Comparison of ENCODE assay signal across 7 mouse cellular contexts in the genomic region with DNA sequence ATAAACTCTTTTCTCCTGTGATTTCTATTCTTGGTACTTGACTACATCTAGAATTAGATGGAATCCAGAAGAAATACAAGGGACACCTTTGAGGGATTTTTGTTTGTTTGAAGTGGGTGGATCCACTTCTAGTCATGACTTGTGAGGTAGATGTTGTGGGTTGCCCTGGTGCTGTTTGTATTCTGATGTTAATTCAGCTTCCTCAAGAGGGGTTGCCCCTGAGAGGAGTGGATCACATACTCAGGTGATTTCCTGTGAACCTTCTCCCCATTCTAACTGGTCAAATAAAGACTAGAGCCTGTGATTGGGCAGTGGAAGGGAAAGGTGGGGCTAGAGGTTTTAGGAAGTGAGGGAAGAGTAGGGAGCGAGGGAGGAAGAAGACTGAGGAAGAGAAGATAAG. TPM values are rescaled to one million over a fixed set of nuclear protein-coding genes. Genes with fewer than 3 reads are reported as not detected.
DNase-seq lines count a peak whose midpoint lies in the region; ATAC-seq and TF ChIP-seq lines count a peak whose summit lies in the region.

No protein-coding gene starts in this region.

- peaks cover 35% of the 10 kb centered on the region for H3K36me3 ChIP-seq in megakaryocyte, embryonic 14.5 days (replicated peaks; ENCODE audit: low read length)
- peaks cover 17% of the 10 kb centered on the region for H3K36me3 ChIP-seq in embryonic facial prominence, embryonic 15.5 days
- H3K36me3 ChIP-seq in limb, embryonic 14.5 days (ENCODE audit: control insufficient read depth, insufficient read depth, low read length) = peaks cover 12% of the 10 kb centered on the region
- no peaks in the 10 kb centered on the region for H3K36me3 ChIP-seq in stomach, postnatal 0 days (ENCODE audit: control insufficient read depth, insufficient read depth, low read length)

- H3K9ac ChIP-seq in embryonic facial prominence, embryonic 15.5 days = no peak overlapping the region
- no peak overlapping the region for H3K9ac ChIP-seq in limb, embryonic 14.5 days (ENCODE audit: low read depth, low read length, severe bottlenecking)
- no peak overlapping the region for H3K9ac ChIP-seq in stomach, postnatal 0 days (ENCODE audit: low read length)

- peak overlapping the region; percentile 94 for H3K4me3 ChIP-seq in megakaryocyte, embryonic 14.5 days (replicated peaks)
- H3K4me3 ChIP-seq in embryonic facial prominence, embryonic 15.5 days (replicated peaks) = peak overlapping the region; percentile 58
- peak overlapping the region; percentile 62 for H3K4me3 ChIP-seq in limb, embryonic 14.5 days (replicated peaks; ENCODE audit: low read length)
- no peak overlapping the region for H3K4me3 ChIP-seq in stomach, postnatal 0 days (ENCODE audit: low read depth, low read length)

- peak overlapping the region; percentile 64 for H3K4me2 ChIP-seq in embryonic facial prominence, embryonic 15.5 days (replicated peaks)
- peak overlapping the region; percentile 62 for H3K4me2 ChIP-seq in limb, embryonic 14.5 days (replicated peaks; ENCODE audit: low read depth, low read length, severe bottlenecking)
- H3K4me2 ChIP-seq in stomach, postnatal 0 days (replicated peaks; ENCODE audit: low read depth) = peak overlapping the region; percentile 65

- no peak for TF ChIP-seq EP300 in stomach, postnatal 0 days (optimal IDR thresholded peaks at IDR 0.05)

- H3K9me3 ChIP-seq in megakaryocyte, embryonic 14.5 days = no peaks in the 10 kb centered on the region
- peaks cover 5% of the 10 kb centered on the region; the same call in 1 of the 2 replicates for H3K9me3 ChIP-seq in embryonic facial prominence, embryonic 15.5 days (replicated peaks)
- H3K9me3 ChIP-seq in limb, embryonic 14.5 days (ENCODE audit: control insufficient read depth, low read length) = peaks cover 5% of the 10 kb centered on the region
- no peaks in the 10 kb centered on the region for H3K9me3 ChIP-seq in stomach, postnatal 0 days (ENCODE audit: control insufficient read depth, low read length)

- no peaks in the 10 kb centered on the region for H3K27me3 ChIP-seq in megakaryocyte, embryonic 14.5 days (replicated peaks)
- H3K27me3 ChIP-seq in embryonic facial prominence, embryonic 15.5 days = no peaks in the 10 kb centered on the region
- no peaks in the 10 kb centered on the region for H3K27me3 ChIP-seq in limb, embryonic 14.5 days (ENCODE audit: control insufficient read depth, insufficient read depth, low read length)
- H3K27me3 ChIP-seq in stomach, postnatal 0 days (ENCODE audit: control insufficient read depth, insufficient read depth, low read length) = no peaks in the 10 kb centered on the region

- 94% methylated on average over 1 of the region's 1 CpGs for WGBS in embryonic facial prominence, embryonic 15.5 days
- 81% methylated on average over 1 of the region's 1 CpGs for WGBS in limb, embryonic 14.5 days
- 70% methylated on average over 1 of the region's 1 CpGs for WGBS in stomach, postnatal 0 days

- TF ChIP-seq POLR2A in limb, embryonic 14.5 days (IDR thresholded peaks at IDR 0.05; ENCODE audit: borderline replicate concordance, extremely low read depth, insufficient read depth, insufficient read length) = no peak

- H3K27ac ChIP-seq in embryonic facial prominence, embryonic 15.5 days (replicated peaks) = peak overlapping the region; percentile 93; the same call in 1 of the 2 replicates
- peak overlapping the region; percentile 88; the same call in 1 of the 2 replicates for H3K27ac ChIP-seq in limb, embryonic 14.5 days (replicated peaks; ENCODE audit: low read depth, low read length)
- peak overlapping the region; percentile 90 for H3K27ac ChIP-seq in stomach, postnatal 0 days (replicated peaks)

- no peak for TF ChIP-seq CTCF in stomach, postnatal 0 days (IDR thresholded peaks at IDR 0.05; ENCODE audit: low read depth)

- ATAC-seq in megakaryocyte, adult 5-6 weeks (ENCODE audit: poor library complexity, severe bottlenecking) = no peak
- ATAC-seq in embryonic facial prominence, embryonic 15.5 days (ENCODE audit: insufficient number of reproducible peaks, low FRiP score, low TSS enrichment, low read depth) = no peak
- ATAC-seq in limb, embryonic 14.5 days (ENCODE audit: low FRiP score, low read depth) = no peak
- no peak for ATAC-seq in stomach, postnatal 0 days (ENCODE audit: low FRiP score, low TSS enrichment)

- no peak for DNase-seq in limb, embryonic 14.5 days (ENCODE audit: low spot score)
- no peak for DNase-seq in stomach, postnatal 0 days (ENCODE audit: low spot score)
- DNase-seq in layer of hippocampus, postnatal 25 days (ENCODE audit: extremely low spot score in 1 of 2, low spot score in 1 of 2) = no peak
- DNase-seq in ovary, postnatal 36 days (ENCODE audit: low spot score) = no peak

- peaks cover 23% of the 10 kb centered on the region for H3K4me1 ChIP-seq in megakaryocyte, embryonic 14.5 days
- H3K4me1 ChIP-seq in embryonic facial prominence, embryonic 15.5 days = 0 out of 2 replicates have a peak, but pooled peaks cover 5% of the 10 kb centered on the region
- H3K4me1 ChIP-seq in limb, embryonic 14.5 days (ENCODE audit: control insufficient read depth, insufficient read depth, low read length) = peaks cover 4% of the 10 kb centered on the region; the same call in 1 of the 2 replicates
- no peaks in the 10 kb centered on the region for H3K4me1 ChIP-seq in stomach, postnatal 0 days (replicated peaks; ENCODE audit: control insufficient read depth, insufficient read depth)

RNA-seq across cellular contexts. Expression of gene Zfp708, which starts 15.8 kb away (rescaled TPM):
- polyA plus RNA-seq in megakaryocyte, embryonic 14.5 days (2012; ENCODE audit: insufficient read depth, low replicate concordance) = not detected in 2 replicates
- total RNA-seq in megakaryocyte, adult 5-6 weeks (2015) = 1.4 and 2.5 TPM in 2 replicates
- total RNA-seq in megakaryocyte, adult 5-6 weeks (2017) = 0.95 and 1.4 TPM in 2 replicates
- polyA plus RNA-seq in embryonic facial prominence, embryonic 15.5 days (2015; fragmentation: Nextera tagmentation; extraction: Ambion mirVana) = 4.9 and 6.0 TPM in 2 replicates
- 3.0 and 3.9 TPM in 2 replicates for polyA plus RNA-seq in limb, embryonic 14.5 days (2012; rRNA removed)
- 6.3 and 6.4 TPM in 2 replicates for polyA plus RNA-seq in limb, embryonic 14.5 days (2014; fragmentation: Nextera tagmentation; extraction: Ambion mirVana)
- polyA plus RNA-seq in stomach, postnatal 0 days (2015; fragmentation: Nextera tagmentation; extraction: Ambion mirVana) = 1.8 and 2.3 TPM in 2 replicates
- total RNA-seq in layer of hippocampus, postnatal 25 days (2021) = 1 to 10 TPM; 2.6 to 3.4 TPM

RNA-seq across cellular contexts. Expression of gene Zfp712, which starts 21.0 kb away (rescaled TPM):
- 0.11 TPM in 1 of 2 replicates, not detected in the other for polyA plus RNA-seq in megakaryocyte, embryonic 14.5 days (2012; ENCODE audit: insufficient read depth, low replicate concordance)
- total RNA-seq in megakaryocyte, adult 5-6 weeks (2015) = 4.2 and 6.2 TPM in 2 replicates
- 4.3 and 5.5 TPM in 2 replicates for total RNA-seq in megakaryocyte, adult 5-6 weeks (2017)
- 4.1 and 4.4 TPM in 2 replicates for polyA plus RNA-seq in embryonic facial prominence, embryonic 15.5 days (2015; fragmentation: Nextera tagmentation; extraction: Ambion mirVana)
- polyA plus RNA-seq in limb, embryonic 14.5 days (2012; rRNA removed) = 1.7 and 2.0 TPM in 2 replicates
- 4.9 and 5.2 TPM in 2 replicates for polyA plus RNA-seq in limb, embryonic 14.5 days (2014; fragmentation: Nextera tagmentation; extraction: Ambion mirVana)
- 1.1 and 1.2 TPM in 2 replicates for polyA plus RNA-seq in stomach, postnatal 0 days (2015; fragmentation: Nextera tagmentation; extraction: Ambion mirVana)
- 1 to 10 TPM; 4.4 to 4.7 TPM for total RNA-seq in layer of hippocampus, postnatal 25 days (2021)

RNA-seq across cellular contexts. Expression of gene Gm28557, which starts 26.5 kb away (rescaled TPM):
- polyA plus RNA-seq in megakaryocyte, embryonic 14.5 days (2012; ENCODE audit: insufficient read depth, low replicate concordance) = not detected in 2 replicates
- 0.62 and 2.7 TPM in 2 replicates for total RNA-seq in megakaryocyte, adult 5-6 weeks (2015)
- 3.4 and 4.3 TPM in 2 replicates for total RNA-seq in megakaryocyte, adult 5-6 weeks (2017)
- polyA plus RNA-seq in embryonic facial prominence, embryonic 15.5 days (2015; fragmentation: Nextera tagmentation; extraction: Ambion mirVana) = 3.6 and 3.7 TPM in 2 replicates
- polyA plus RNA-seq in limb, embryonic 14.5 days (2012; rRNA removed) = 4.5 and 5.5 TPM in 2 replicates
- 3.8 and 4.3 TPM in 2 replicates for polyA plus RNA-seq in limb, embryonic 14.5 days (2014; fragmentation: Nextera tagmentation; extraction: Ambion mirVana)
- 1.1 and 1.3 TPM in 2 replicates for polyA plus RNA-seq in stomach, postnatal 0 days (2015; fragmentation: Nextera tagmentation; extraction: Ambion mirVana)
- total RNA-seq in layer of hippocampus, postnatal 25 days (2021) = 1 to 10 TPM; 2.6 to 3.0 TPM

RNA-seq across cellular contexts. Expression of gene Rslcan18, which starts 34.1 kb away (rescaled TPM):
- not detected in 2 replicates for polyA plus RNA-seq in megakaryocyte, embryonic 14.5 days (2012; ENCODE audit: insufficient read depth, low replicate concordance)
- 0.78 and 0.85 TPM in 2 replicates for total RNA-seq in megakaryocyte, adult 5-6 weeks (2015)
- total RNA-seq in megakaryocyte, adult 5-6 weeks (2017) = 0.22 TPM in 1 of 2 replicates, not detected in the other
- 0.33 and 0.37 TPM in 2 replicates for polyA plus RNA-seq in embryonic facial prominence, embryonic 15.5 days (2015; fragmentation: Nextera tagmentation; extraction: Ambion mirVana)
- polyA plus RNA-seq in limb, embryonic 14.5 days (2012; rRNA removed) = 0.22 and 0.31 TPM in 2 replicates
- polyA plus RNA-seq in limb, embryonic 14.5 days (2014; fragmentation: Nextera tagmentation; extraction: Ambion mirVana) = 0.08 and 0.39 TPM in 2 replicates
- polyA plus RNA-seq in stomach, postnatal 0 days (2015; fragmentation: Nextera tagmentation; extraction: Ambion mirVana) = 0.06 and 0.10 TPM in 2 replicates
- total RNA-seq in layer of hippocampus, postnatal 25 days (2021) = under 1 TPM; 0.31 to 0.37 TPM

RNA-seq across cellular contexts. Expression of gene Zfp759, which starts 39.5 kb away (rescaled TPM):
- 0.04 TPM in 1 of 2 replicates, not detected in the other for polyA plus RNA-seq in megakaryocyte, embryonic 14.5 days (2012; ENCODE audit: insufficient read depth, low replicate concordance)
- total RNA-seq in megakaryocyte, adult 5-6 weeks (2015) = 2.1 and 2.9 TPM in 2 replicates
- total RNA-seq in megakaryocyte, adult 5-6 weeks (2017) = 3.1 and 4.2 TPM in 2 replicates
- polyA plus RNA-seq in embryonic facial prominence, embryonic 15.5 days (2015; fragmentation: Nextera tagmentation; extraction: Ambion mirVana) = 1.7 and 2.4 TPM in 2 replicates
- 1.2 and 1.7 TPM in 2 replicates for polyA plus RNA-seq in limb, embryonic 14.5 days (2012; rRNA removed)
- polyA plus RNA-seq in limb, embryonic 14.5 days (2014; fragmentation: Nextera tagmentation; extraction: Ambion mirVana) = 2.8 and 3.1 TPM in 2 replicates
- polyA plus RNA-seq in stomach, postnatal 0 days (2015; fragmentation: Nextera tagmentation; extraction: Ambion mirVana) = 0.65 and 0.76 TPM in 2 replicates
- total RNA-seq in layer of hippocampus, postnatal 25 days (2021) = 10 to 100 TPM; 10.1 to 10.8 TPM
